Mouse (Mus musculus) spleen, adult 2 months (tissue): ENCODE results near the gene Tpte.

Source experiments
- CTCF ChIP-seq: fragments of 200-500 bp; IDR thresholded peaks from 2 replicates; pipeline ENCODE4 v1.5.1; 2011; ENCODE audit warnings: mild to moderate bottlenecking, inconsistent platforms; ENCODE audit not compliant: insufficient read depth, insufficient read length, insufficient replicate concordance; ENCODE audit errors: extremely low read depth
- POLR2A ChIP-seq: fragments of 200-500 bp; IDR thresholded peaks from 2 replicates; pipeline ENCODE4 v1.6.1; 2011; ENCODE audit warnings: low read depth, low read length, inconsistent platforms

- peak; percentile 52; the same call in 1 of the 2 replicates for TF ChIP-seq CTCF
- no peak for TF ChIP-seq POLR2A
These were observed 93.7 kb downstream of the Tpte start for GRCm38 (mm10) chr8:22376903-22377302.
